Mouse (Mus musculus): ENCODE results near the gene Lgals4. TPM values are rescaled to one million over a fixed set of nuclear protein-coding genes. Genes with fewer than 3 reads are reported as not detected.

The Lgals4 gene
- polyA plus RNA-seq, 2 experiments = 5.9 to 18.0 TPM

- H3K4me1 ChIP-seq (ENCODE audit: control insufficient read depth, insufficient read depth, low read length) = peaks cover 22% of the 10 kb centered on the region
- peak; percentile 67 for ATAC-seq (ENCODE audit: low FRiP score, low read depth)
- H3K27me3 ChIP-seq (ENCODE audit: control insufficient read depth, insufficient read depth, low read length) = no peaks in the 10 kb centered on the region
- peak overlapping the region; percentile 100 for H3K27ac ChIP-seq (replicated peaks; ENCODE audit: low read depth, low read length)
- peak; percentile 89; the same call in 1 of the 2 replicates for TF ChIP-seq POLR2A (IDR thresholded peaks at IDR 0.05; ENCODE audit: borderline replicate concordance, extremely low read depth, insufficient read depth, insufficient read length)
- H3K9ac ChIP-seq (ENCODE audit: low read depth, low read length, severe bottlenecking) = peak overlapping the region; percentile 88
- H3K4me3 ChIP-seq (replicated peaks; ENCODE audit: low read length) = peak overlapping the region; percentile 69
- 0% methylated on average over 19 of the region's 32 CpGs for WGBS
- H3K36me3 ChIP-seq (ENCODE audit: control insufficient read depth, insufficient read depth, low read length) = peaks cover 21% of the 10 kb centered on the region
- peak overlapping the region; percentile 94 for H3K4me2 ChIP-seq (replicated peaks; ENCODE audit: low read depth, low read length, severe bottlenecking)
- no peaks in the 10 kb centered on the region for H3K9me3 ChIP-seq (ENCODE audit: control insufficient read depth, low read length)
- peak; percentile 94 for DNase-seq (ENCODE audit: low spot score)
Measured at GRCm38 (mm10) chr7:28808957-28809393, 24.7 kb upstream of the Lgals4 start.

DNA sequence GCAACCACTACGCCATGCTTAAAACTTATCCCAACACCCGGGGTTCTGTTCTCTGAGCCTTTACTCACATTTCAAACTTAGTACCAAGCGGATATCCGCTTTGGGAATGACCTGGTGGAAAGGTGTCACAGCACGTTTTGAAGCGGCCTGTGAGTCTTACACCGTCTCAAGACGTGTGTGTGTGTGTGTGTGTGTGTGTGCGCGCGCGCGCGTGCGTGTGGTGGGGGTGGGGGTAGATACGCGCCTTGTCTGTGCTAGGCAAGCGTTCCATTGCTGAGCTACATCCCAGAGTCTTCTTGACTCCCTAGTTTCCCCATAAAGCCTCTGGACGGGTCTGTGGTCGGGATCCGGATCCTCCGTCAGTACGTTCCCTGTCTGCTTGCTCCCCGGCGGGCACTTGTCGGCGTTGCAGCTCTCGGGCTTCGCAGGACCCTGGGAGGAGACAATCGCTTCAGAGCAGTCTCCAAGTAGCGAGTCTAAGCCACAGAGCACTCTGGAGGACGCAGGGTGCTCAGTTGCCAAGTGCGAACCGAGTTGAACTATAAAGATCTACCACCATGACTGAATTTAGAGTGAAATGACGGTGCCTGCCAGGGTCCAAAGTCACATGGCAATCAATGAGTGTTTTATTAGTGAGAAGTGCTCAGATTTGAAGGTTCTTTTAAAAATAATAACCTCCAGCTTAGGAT lies 24.1 kb upstream of the Lgals4 start:
- ATAC-seq (ENCODE audit: low FRiP score, low read depth) (peak; percentile 1; the same call in 1 of the 2 replicates), DNase-seq (ENCODE audit: low spot score) (peak; percentile 55)
- Histone ChIP-seq H3K27ac (replicated peaks; ENCODE audit: low read depth, low read length) (peak overlapping the region; percentile 100), H3K27me3 (ENCODE audit: control insufficient read depth, insufficient read depth, low read length) (no peaks in the 10 kb centered on the region), H3K36me3 (ENCODE audit: control insufficient read depth, insufficient read depth, low read length) (peaks cover 27% of the 10 kb centered on the region), H3K4me3 (replicated peaks; ENCODE audit: low read length) (peak overlapping the region; percentile 69), H3K4me1 (ENCODE audit: control insufficient read depth, insufficient read depth, low read length) (peaks cover 20% of the 10 kb centered on the region), H3K9me3 (ENCODE audit: control insufficient read depth, low read length) (no peaks in the 10 kb centered on the region), H3K4me2 (replicated peaks; ENCODE audit: low read depth, low read length, severe bottlenecking) (peak overlapping the region; percentile 94), H3K9ac (ENCODE audit: low read depth, low read length, severe bottlenecking) (peak overlapping the region; percentile 88)
- no peak for TF ChIP-seq POLR2A (IDR thresholded peaks at IDR 0.05; ENCODE audit: borderline replicate concordance, extremely low read depth, insufficient read depth, insufficient read length)
- under 1% methylated on average over 35 of the region's 35 CpGs for WGBS

GRCm38 (mm10) chr7:28810107-28811066 lies 23.3 kb upstream of the Lgals4 start:
- peaks cover 20% of the 10 kb centered on the region for H3K4me1 ChIP-seq (ENCODE audit: control insufficient read depth, insufficient read depth, low read length)
- H3K27ac ChIP-seq (replicated peaks; ENCODE audit: low read depth, low read length) = peak overlapping the region; percentile 100
- ATAC-seq (ENCODE audit: low FRiP score, low read depth) = peak; percentile 91
- no peaks in the 10 kb centered on the region for H3K27me3 ChIP-seq (ENCODE audit: control insufficient read depth, insufficient read depth, low read length)
- H3K36me3 ChIP-seq (ENCODE audit: control insufficient read depth, insufficient read depth, low read length) = peaks cover 35% of the 10 kb centered on the region
- H3K4me3 ChIP-seq (replicated peaks; ENCODE audit: low read length) = peak overlapping the region; percentile 69
- TF ChIP-seq POLR2A (IDR thresholded peaks at IDR 0.05; ENCODE audit: borderline replicate concordance, extremely low read depth, insufficient read depth, insufficient read length) = peak; percentile 86
- H3K9ac ChIP-seq (ENCODE audit: low read depth, low read length, severe bottlenecking) = peak overlapping the region; percentile 88
- peak overlapping the region; percentile 94 for H3K4me2 ChIP-seq (replicated peaks; ENCODE audit: low read depth, low read length, severe bottlenecking)
- DNase-seq (ENCODE audit: low spot score) = peak; percentile 100
- H3K9me3 ChIP-seq (ENCODE audit: control insufficient read depth, low read length) = no peaks in the 10 kb centered on the region
- WGBS = 1% methylated on average over 70 of the region's 70 CpGs

DNA sequence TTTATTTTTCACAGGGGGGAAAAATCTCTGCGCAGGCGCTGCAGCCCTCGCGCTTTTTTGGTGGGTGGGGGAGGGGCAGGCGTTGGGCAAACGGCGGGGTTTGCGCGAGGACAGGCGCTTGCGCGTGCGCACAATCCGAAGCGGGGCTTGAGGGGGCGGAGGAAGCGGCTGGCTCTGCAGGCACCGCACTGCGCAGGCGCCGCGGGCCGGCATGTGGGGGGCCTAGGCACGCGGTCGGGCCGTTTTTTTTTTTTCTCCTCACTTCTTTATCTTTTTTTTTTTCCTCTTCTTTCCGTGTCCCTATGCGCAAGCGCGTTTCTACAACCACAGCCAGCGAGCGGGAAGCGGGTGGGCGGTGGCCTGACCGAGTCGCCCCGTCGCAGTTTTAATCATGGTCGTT lies 22.4 kb upstream of the Lgals4 start:
- peak overlapping the region; percentile 78 for H3K4me2 ChIP-seq (replicated peaks; ENCODE audit: low read depth, low read length, severe bottlenecking)
- TF ChIP-seq POLR2A (IDR thresholded peaks at IDR 0.05; ENCODE audit: borderline replicate concordance, extremely low read depth, insufficient read depth, insufficient read length) = no peak
- H3K4me1 ChIP-seq (ENCODE audit: control insufficient read depth, insufficient read depth, low read length) = peaks cover 20% of the 10 kb centered on the region
- peak overlapping the region; percentile 96 for H3K27ac ChIP-seq (replicated peaks; ENCODE audit: low read depth, low read length)
- peak; percentile 96 for DNase-seq (ENCODE audit: low spot score)
- no peaks in the 10 kb centered on the region for H3K9me3 ChIP-seq (ENCODE audit: control insufficient read depth, low read length)
- H3K4me3 ChIP-seq (replicated peaks; ENCODE audit: low read length) = peak overlapping the region; percentile 69
- no peaks in the 10 kb centered on the region for H3K27me3 ChIP-seq (ENCODE audit: control insufficient read depth, insufficient read depth, low read length)
- peak; percentile 28 for ATAC-seq (ENCODE audit: low FRiP score, low read depth)
- peak overlapping the region; percentile 88 for H3K9ac ChIP-seq (ENCODE audit: low read depth, low read length, severe bottlenecking)
- H3K36me3 ChIP-seq (ENCODE audit: control insufficient read depth, insufficient read depth, low read length) = peaks cover 43% of the 10 kb centered on the region
- 0% methylated on average over 31 of the region's 40 CpGs for WGBS

DNA sequence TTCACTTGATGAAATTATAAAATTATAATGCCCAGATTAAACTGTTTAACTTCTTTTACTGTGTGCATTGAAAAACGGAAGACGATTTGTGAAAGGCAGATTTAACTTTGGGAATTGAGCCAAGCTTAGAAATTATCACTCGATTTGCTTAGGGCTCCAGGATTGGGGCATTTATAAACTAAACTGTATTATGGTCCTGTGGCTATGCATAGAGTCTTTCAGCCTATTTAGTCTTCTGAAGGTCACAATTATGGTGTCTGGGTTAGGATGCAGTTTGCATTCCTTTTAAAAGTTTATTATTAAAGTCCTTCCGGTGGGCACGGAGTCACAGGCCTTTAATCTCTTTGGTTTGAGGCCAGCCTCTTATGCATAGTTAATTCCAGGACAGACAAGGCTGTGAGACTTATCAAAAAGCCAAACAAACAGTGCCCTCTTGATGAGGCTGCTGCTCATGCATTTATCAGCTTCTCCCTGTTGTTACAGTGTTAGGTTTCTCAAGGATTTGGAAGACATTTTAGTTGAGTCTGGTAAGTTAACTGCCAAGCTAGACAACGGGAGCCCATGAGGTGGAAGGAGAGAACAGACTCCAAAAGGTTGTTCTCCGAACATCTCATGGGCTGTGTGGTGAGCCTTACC lies 21.9 kb upstream of the Lgals4 start:
- no peak for DNase-seq (ENCODE audit: low spot score)
- H3K36me3 ChIP-seq (ENCODE audit: control insufficient read depth, insufficient read depth, low read length) = peaks cover 49% of the 10 kb centered on the region
- no peaks in the 10 kb centered on the region for H3K9me3 ChIP-seq (ENCODE audit: control insufficient read depth, low read length)

More for the DNA sequence above, 21.9 kb upstream of the Lgals4 start:
- no peak for TF ChIP-seq POLR2A (IDR thresholded peaks at IDR 0.05; ENCODE audit: borderline replicate concordance, extremely low read depth, insufficient read depth, insufficient read length)
- peak overlapping the region; percentile 69 for H3K4me3 ChIP-seq (replicated peaks; ENCODE audit: low read length)
- 10% methylated on average over 7 of the region's 7 CpGs for WGBS
- peaks cover 22% of the 10 kb centered on the region for H3K4me1 ChIP-seq (ENCODE audit: control insufficient read depth, insufficient read depth, low read length)
- H3K27ac ChIP-seq (replicated peaks; ENCODE audit: low read depth, low read length) = no peak overlapping the region; the same call in 1 of the 2 replicates
- H3K4me2 ChIP-seq (replicated peaks; ENCODE audit: low read depth, low read length, severe bottlenecking) = peak overlapping the region; percentile 78
- peak overlapping the region; percentile 88 for H3K9ac ChIP-seq (ENCODE audit: low read depth, low read length, severe bottlenecking)
- no peak for ATAC-seq (ENCODE audit: low FRiP score, low read depth)
- no peaks in the 10 kb centered on the region for H3K27me3 ChIP-seq (ENCODE audit: control insufficient read depth, insufficient read depth, low read length)

All from limb, embryonic 14.5 days (tissue).